Mouse (Mus musculus) lung, embryonic 16.5 days (tissue): ENCODE measurements around the gene Rps6ka2. TPM values are rescaled to one million over a fixed set of nuclear protein-coding genes. Genes with fewer than 3 reads are reported as not detected.

ENCODE experiments used
- ATAC-seq: fragments of 200-750 bp; cut with Nextera tagmentation; 2 replicates; pipeline ENCODE4 v1.8.0; 2017; ENCODE audit warnings: low read depth, mild to moderate bottlenecking, moderate library complexity
- H3K27ac ChIP-seq: fragments of 300-500 bp; sonication (generic); 2 replicates; pipeline ENCODE4 v1.5.1; 2014; ENCODE audit warnings: mild to moderate bottlenecking, control low read depth, low read length
- H3K27me3 ChIP-seq: fragments of 300-500 bp; sonication (generic); 2 replicates; pipeline ENCODE4 v1.6.1; 2014; ENCODE audit warnings: low read depth, low read length, mixed read lengths; ENCODE audit not compliant: control insufficient read depth, insufficient read depth
- H3K36me3 ChIP-seq: fragments of 300-500 bp; sonication (generic); 2 replicates; pipeline ENCODE4 v1.6.1; 2014; ENCODE audit warnings: low read length; ENCODE audit not compliant: control insufficient read depth, insufficient read depth
- H3K4me1 ChIP-seq: fragments of 300-500 bp; sonication (generic); replicated peaks from 2 replicates; pipeline ENCODE4 v1.6.1; 2014; ENCODE audit warnings: low read length, mixed read lengths; ENCODE audit not compliant: control insufficient read depth, insufficient read depth
- H3K4me2 ChIP-seq: fragments of 300-500 bp; sonication (generic); 2 replicates; pipeline ENCODE4 v1.6.1; 2014; ENCODE audit warnings: low read depth, low read length, control low read depth
- H3K4me3 ChIP-seq: fragments of 300-500 bp; sonication (generic); 2 replicates; pipeline ENCODE4 v1.5.1; 2014; ENCODE audit warnings: mild to moderate bottlenecking, low read length, control low read depth
- H3K9ac ChIP-seq: fragments of 300-500 bp; sonication (generic); 2 replicates; pipeline ENCODE4 v1.6.1; 2014; ENCODE audit warnings: low read length, control low read depth
- H3K9me3 ChIP-seq: fragments of 300-500 bp; sonication (generic); 2 replicates; pipeline ENCODE4 v1.6.1; 2016; ENCODE audit warnings: low read length; ENCODE audit not compliant: control insufficient read depth
- WGBS: fragments of 180-500 bp; shearing (Covaris S2); extraction: QIAGEN DNeasy Blood & Tissue Kit; methylation state at CpG from one replicate; pipeline ENCODE4 v1.1.7; 2014; 5-methylcytosine and 5-hydroxymethylcytosine counted together
- polyA plus RNA-seq: library from polyadenylated mRNA; unstranded; fragments of >200 nt; fragmentation: Nextera tagmentation; extraction: Ambion mirVana; gene quantifications from 2 replicates; pipeline ENCODE4 v1.2.1, GENCODE M21; 2015

Rps6ka2 gene
- polyA plus RNA-seq, 1 experiment from 2014 or later, result 10.6 TPM

DNA sequence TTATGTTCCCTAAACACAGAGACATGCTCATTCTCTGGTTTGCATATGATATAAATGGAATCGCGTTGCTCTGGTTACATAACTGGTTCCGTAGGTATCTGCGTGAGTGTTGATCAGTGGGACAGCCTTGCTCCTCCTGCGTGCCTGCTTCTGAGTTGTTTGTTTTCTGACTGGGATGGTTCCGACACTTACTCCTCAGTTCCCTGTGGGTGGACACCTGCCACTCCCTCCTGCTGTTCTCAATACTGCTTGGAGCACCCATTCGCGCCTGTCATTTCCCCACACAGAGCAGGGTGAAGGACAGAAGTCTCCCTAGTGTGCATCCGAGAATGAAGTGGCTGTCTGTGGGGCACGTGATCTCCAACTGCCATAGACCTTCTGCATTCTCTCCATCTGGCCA is 20.1 kb downstream of the Rps6ka2 start:
- Histone ChIP-seq H3K4me2 (no peak overlapping the region), H3K4me1 (no peaks in the 10 kb centered on the region), H3K4me3 (no peak overlapping the region), H3K27ac (no peak overlapping the region), H3K9me3 (no peaks in the 10 kb centered on the region), H3K36me3 (no peaks in the 10 kb centered on the region), H3K9ac (no peak overlapping the region), H3K27me3 (no peaks in the 10 kb centered on the region)
- WGBS, result 80% methylated on average over 10 of the region's 10 CpGs
- ATAC-seq, result no peak

DNA sequence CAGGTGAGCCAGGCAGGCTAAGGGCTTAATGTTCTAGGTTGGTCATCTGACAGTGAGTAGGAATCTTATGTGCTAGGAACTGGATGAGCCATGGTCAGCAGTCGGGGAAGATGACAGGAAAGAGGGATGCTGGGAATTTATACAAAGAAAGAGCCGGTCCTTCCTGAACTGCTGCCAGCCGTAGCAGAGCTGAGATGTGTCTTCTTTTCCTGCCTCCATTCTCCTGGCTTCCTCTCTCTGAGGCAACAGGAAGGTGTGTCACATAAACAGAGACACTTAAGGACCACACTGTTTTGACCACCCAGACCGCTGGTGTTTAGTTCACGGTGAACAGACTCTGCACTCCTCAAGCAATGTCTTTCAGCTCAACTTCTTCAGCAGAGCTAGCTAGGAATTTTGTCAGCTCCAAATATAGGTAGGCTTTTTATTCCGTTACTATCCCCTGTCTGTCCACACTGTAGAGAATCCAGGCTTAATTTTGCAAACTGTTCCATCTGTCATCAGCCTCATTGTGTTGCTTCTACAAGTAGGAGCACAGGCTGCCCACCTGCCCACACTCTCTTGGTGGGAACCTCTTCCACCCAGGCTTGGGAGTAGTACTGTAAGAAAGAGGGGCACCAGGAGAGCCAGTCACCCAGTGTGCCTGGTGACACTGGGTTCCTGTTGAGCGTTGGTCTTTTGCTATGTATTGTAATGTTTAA is 24.4 kb downstream of the Rps6ka2 start:
- ATAC-seq, result peak; percentile 71
- Histone ChIP-seq H3K36me3 (no peaks in the 10 kb centered on the region), H3K27me3 (no peaks in the 10 kb centered on the region), H3K27ac (no peak overlapping the region; the same call in 1 of the 2 replicates), H3K9me3 (no peaks in the 10 kb centered on the region), H3K9ac (no peak overlapping the region), H3K4me3 (no peak overlapping the region), H3K4me2 (no peak overlapping the region; the same call in 1 of the 2 replicates), H3K4me1 (peaks cover 8% of the 10 kb centered on the region)
- 73% methylated on average over 7 of the region's 7 CpGs for WGBS

DNA sequence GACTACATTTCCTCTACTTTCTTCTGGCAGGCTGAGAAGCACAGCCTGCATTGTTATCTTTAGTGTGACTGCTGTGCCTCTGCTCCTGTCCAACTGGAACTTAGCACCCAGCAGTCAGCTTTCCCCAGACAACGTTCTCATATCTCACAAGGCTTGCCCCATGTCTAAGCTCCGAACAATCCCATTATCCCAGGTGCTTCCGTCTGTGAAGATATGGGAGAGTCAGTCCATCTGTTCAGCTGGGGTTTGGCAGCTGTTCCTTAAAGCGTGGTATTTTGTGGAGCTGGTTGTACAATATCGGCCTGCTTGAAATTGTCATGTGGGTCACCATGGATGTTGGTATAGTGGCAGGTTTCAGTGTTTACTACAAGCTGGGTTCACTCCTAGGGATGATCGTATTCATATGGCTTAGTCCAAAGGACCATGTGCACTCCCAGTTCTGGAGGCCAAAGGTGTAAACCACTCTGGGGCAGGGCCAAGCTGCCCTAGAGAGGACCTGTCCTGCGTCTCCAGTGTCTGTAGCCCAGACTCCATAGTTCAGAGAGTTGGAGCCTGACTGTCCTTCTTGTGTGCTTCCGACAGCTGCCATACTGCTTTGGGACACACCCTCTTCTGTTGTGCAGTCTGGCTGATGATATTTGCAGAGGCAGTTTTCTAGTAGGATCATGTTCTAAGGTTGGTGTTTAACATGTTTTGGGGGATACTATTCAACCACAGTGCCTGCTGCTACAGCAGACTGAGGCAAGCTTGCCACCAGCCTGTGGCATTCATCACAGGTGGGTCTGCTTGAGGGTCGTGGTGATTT is 27.4 kb downstream of the Rps6ka2 start:
- Histone ChIP-seq H3K9me3 (no peaks in the 10 kb centered on the region), H3K4me3 (no peak overlapping the region), H3K27me3 (no peaks in the 10 kb centered on the region), H3K4me1 (peaks cover 8% of the 10 kb centered on the region), H3K9ac (no peak overlapping the region), H3K27ac (no peak overlapping the region; the same call in 1 of the 2 replicates), H3K4me2 (no peak overlapping the region), H3K36me3 (no peaks in the 10 kb centered on the region)
- 55% methylated on average over 9 of the region's 9 CpGs for WGBS
- no peak for ATAC-seq

DNA sequence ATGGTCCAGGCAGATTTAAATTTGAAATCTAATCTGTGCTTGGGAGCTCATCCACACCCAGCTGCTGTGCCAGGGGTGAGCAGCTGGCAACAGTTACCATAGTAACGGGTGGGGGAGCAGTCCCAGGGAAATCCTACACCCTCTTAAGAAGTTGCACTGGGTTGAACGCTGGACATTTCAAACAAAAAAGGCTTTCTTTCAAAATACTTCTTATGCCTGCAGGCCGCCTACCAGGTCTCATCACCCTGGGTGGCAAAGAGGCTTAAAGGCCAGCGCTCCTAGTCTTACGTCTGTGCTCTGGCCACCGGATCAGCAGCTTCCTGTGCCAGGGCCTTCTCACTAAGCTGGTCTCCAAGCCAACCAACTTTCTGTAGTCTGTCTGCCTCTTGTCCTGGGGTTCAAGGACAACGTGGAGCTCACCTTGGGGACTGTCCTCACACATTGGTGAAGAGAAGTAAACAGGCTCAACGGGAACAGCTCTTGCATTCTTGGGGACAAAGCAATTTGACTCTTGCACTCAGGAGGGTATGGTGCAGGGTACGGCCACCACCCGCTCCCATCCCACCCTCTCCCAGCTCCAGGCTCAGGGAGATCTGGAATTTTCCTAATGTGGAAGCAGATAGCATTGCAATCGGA is 35.0 kb downstream of the Rps6ka2 start:
- 48% methylated on average over 11 of the region's 11 CpGs for WGBS
- no peak overlapping the region for H3K27ac ChIP-seq
- peak; percentile 36; the same call in 1 of the 2 replicates for ATAC-seq
- no peaks in the 10 kb centered on the region for H3K27me3 ChIP-seq
- no peaks in the 10 kb centered on the region for H3K36me3 ChIP-seq
- no peak overlapping the region for H3K4me2 ChIP-seq
- no peak overlapping the region for H3K9ac ChIP-seq
- H3K4me1 ChIP-seq, result peaks cover 8% of the 10 kb centered on the region
- no peak overlapping the region for H3K4me3 ChIP-seq
- no peaks in the 10 kb centered on the region for H3K9me3 ChIP-seq

DNA sequence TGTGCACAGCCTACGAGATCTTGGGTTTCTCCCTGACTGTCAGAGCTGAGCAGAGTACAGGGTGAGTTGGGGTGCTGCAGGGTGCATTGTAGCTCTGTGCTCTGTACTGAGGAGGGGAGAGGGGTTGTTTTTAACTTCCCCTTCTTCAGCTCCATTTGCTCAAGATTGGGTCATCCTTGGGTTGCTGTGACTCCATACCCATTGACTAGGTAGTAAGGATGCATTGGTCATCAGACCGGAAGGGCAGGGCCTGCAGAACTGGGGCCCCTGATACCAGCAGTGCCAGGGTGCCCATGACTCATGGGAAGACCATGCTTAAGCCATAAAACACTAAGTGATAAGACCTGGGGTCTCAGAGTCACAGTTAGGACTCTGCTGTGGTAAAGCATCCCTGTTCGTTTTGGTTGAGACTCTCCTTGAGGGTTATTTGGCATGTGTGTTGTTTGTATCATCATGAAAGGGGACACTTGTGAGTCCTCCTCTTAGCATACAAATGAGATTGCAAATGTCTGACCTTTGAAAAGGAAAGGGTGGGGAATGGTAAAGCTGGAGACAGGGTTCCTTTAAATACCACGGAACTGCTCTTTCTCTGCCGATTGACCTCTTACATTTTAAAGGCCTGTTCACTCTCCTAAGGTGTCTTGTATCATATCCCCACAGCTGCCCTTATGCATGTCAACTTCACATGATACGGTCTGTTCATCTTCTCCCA is 36.7 kb downstream of the Rps6ka2 start:
- no peak overlapping the region for H3K27ac ChIP-seq
- no peaks in the 10 kb centered on the region for H3K27me3 ChIP-seq
- no peak overlapping the region for H3K4me3 ChIP-seq
- H3K9ac ChIP-seq, result no peak overlapping the region
- no peaks in the 10 kb centered on the region for H3K36me3 ChIP-seq
- WGBS, result 78% methylated on average over 6 of the region's 6 CpGs
- no peak overlapping the region for H3K4me2 ChIP-seq
- no peak for ATAC-seq
- H3K4me1 ChIP-seq, result peaks cover 8% of the 10 kb centered on the region
- no peaks in the 10 kb centered on the region for H3K9me3 ChIP-seq

DNA sequence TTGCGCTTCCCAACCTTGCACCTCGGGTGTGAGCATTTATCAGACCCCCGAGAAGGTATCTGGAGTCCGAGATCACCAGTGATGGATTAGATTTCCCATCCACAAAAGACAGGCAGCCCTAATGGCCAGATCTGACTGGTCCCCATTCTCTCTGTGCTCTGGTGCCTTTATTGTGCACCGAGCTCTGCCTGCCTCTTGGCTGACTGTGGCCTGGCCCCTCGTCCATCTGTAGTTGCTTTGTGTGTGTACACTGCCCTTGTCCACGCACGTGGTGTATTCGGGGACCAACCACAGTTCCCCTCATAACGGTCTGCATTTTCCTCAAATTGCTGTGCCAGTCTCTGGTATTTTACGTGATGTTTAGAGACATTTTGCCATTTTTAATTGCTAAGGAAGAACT is 40.7 kb downstream of the Rps6ka2 start:
- whole genome bisulfite sequencing, result 66% methylated on average over 11 of the region's 11 CpGs
- Histone ChIP-seq H3K9ac (no peak overlapping the region), H3K27me3 (no peaks in the 10 kb centered on the region), H3K36me3 (no peaks in the 10 kb centered on the region), H3K4me3 (no peak overlapping the region), H3K27ac (no peak overlapping the region), H3K9me3 (no peaks in the 10 kb centered on the region), H3K4me1 (no peaks in the 10 kb centered on the region; the same call in 1 of the 2 replicates), H3K4me2 (no peak overlapping the region)
- no peak for ATAC-seq

DNA sequence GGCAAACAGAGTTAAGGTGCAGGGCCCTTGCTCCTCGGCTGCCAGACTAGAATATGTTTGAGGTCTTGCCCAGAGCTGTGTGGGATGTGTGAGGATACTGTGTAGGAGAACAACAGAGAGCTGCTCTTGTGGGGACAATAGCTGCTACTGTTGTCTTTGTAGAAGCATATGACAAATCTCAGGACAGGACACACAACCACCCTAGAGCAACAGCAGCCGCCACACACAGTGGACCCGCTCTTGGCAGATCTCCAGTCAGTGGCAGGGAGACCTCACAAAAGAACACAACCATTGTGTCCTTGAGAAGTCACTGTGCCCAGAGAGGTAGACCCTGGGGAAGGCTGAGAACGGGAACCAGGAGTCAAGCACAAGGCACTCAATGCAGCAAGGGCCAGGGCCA is 42.0 kb downstream of the Rps6ka2 start:
- H3K9me3 ChIP-seq, result no peaks in the 10 kb centered on the region
- H3K36me3 ChIP-seq, result no peaks in the 10 kb centered on the region
- H3K4me2 ChIP-seq, result no peak overlapping the region
- H3K4me1 ChIP-seq, result no peaks in the 10 kb centered on the region; the same call in 1 of the 2 replicates
- no peak overlapping the region for H3K4me3 ChIP-seq
- H3K27ac ChIP-seq, result no peak overlapping the region
- H3K9ac ChIP-seq, result no peak overlapping the region
- H3K27me3 ChIP-seq, result no peaks in the 10 kb centered on the region
- 49% methylated on average over 4 of the region's 4 CpGs for WGBS
- ATAC-seq, result no peak

DNA sequence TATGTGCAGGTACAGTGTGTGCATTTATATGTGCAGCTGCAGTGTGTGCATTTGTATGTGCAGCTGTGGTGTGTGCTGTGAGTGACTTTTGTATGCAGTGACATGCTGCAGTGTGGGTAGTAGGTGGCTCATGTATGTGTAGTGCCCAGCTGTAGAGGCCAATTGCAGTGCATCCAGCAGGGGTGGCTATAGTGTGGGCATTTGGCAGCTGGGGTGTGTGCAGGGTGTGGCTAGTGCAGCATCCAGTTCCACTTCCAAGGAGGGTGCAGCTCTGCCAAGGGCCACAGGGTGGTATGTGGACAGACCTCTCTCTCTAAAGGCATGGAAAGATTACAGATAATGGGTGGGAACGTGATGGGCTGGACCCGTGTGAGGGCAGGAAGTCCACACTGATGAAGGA is 43.3 kb downstream of the Rps6ka2 start:
- no peak for ATAC-seq
- WGBS, result 66% methylated on average over 2 of the region's 2 CpGs

DNA sequence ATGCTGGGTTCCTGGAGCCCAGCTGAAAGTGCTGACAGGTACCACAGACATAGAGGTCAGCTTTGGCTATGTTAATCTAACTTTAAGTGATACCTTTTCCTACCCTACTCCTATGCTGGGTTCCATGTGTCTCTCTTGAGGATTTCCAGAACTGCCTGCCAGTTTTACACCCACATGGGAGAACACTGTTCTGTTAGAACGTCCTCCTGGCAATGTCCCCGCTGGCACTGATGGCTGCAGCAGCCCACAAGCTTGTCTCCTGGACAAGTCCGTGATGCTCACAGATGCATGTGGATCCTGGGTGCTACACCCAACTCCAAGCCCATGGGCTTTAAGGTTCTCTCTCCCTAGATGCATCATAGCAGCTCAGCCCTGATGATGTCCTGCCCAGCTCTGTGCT is 44.1 kb downstream of the Rps6ka2 start:
- Histone ChIP-seq H3K4me1 (peaks cover 4% of the 10 kb centered on the region), H3K27ac (no peak overlapping the region), H3K4me2 (no peak overlapping the region), H3K4me3 (no peak overlapping the region), H3K9me3 (no peaks in the 10 kb centered on the region), H3K27me3 (no peaks in the 10 kb centered on the region), H3K36me3 (no peaks in the 10 kb centered on the region), H3K9ac (no peak overlapping the region)
- 88% methylated on average over 3 of the region's 3 CpGs for WGBS
- no peak for ATAC-seq

More for the DNA sequence above, 43.3 kb downstream of the Rps6ka2 start:
- Histone ChIP-seq H3K36me3 (no peaks in the 10 kb centered on the region), H3K4me1 (no peaks in the 10 kb centered on the region; the same call in 1 of the 2 replicates), H3K9me3 (no peaks in the 10 kb centered on the region), H3K27me3 (no peaks in the 10 kb centered on the region), H3K4me3 (no peak overlapping the region), H3K4me2 (no peak overlapping the region), H3K27ac (no peak overlapping the region), H3K9ac (no peak overlapping the region)
